Mouse (Mus musculus): ENCODE results near the gene Hdac7.

Hdac7 gene

GRCm38 (mm10) chr15:97819937-97820336, 24.4 kb downstream of the Hdac7 start:
- in situ Hi-C loops (cut with MboI, MseI) = loop anchor here (10.0 kb wide), 1 partner anchor 275 kb away; the partner anchor contains the start of genes Pfkm and Senp1

- in situ Hi-C loops (cut with MboI, MseI) = no loop called here
Observed at GRCm38 (mm10) chr15:97816199-97816994, 27.9 kb downstream of the Hdac7 start.

GRCm38 (mm10) chr15:97815254-97815653, 29.0 kb downstream of the Hdac7 start:
- in situ Hi-C loops (cut with MboI, MseI) = no loop called here

GRCm38 (mm10) chr15:97814703-97815102, 29.6 kb downstream of the Hdac7 start:
- in situ Hi-C loops (cut with MboI, MseI) = no loop called here

GRCm38 (mm10) chr15:97813452-97814204, 30.7 kb downstream of the Hdac7 start:
- in situ Hi-C loops (cut with MboI, MseI) = no loop called here

GRCm38 (mm10) chr15:97812875-97813274, 31.4 kb downstream of the Hdac7 start:
- in situ Hi-C loops (cut with MboI, MseI) = no loop called here

GRCm38 (mm10) chr15:97812126-97812525, 32.2 kb downstream of the Hdac7 start:
- in situ Hi-C loops (cut with MboI, MseI) = no loop called here

- in situ Hi-C loops (cut with MboI, MseI) = no loop called here
Observed at GRCm38 (mm10) chr15:97811307-97811706, 33.0 kb downstream of the Hdac7 start.

- in situ Hi-C loops (cut with MboI, MseI) = no loop called here
Observed at GRCm38 (mm10) chr15:97810399-97810798, 33.9 kb downstream of the Hdac7 start.

- in situ Hi-C loops (cut with MboI, MseI) = no loop called here
Observed at GRCm38 (mm10) chr15:97809942-97810341, 34.4 kb downstream of the Hdac7 start.

GRCm38 (mm10) chr15:97809206-97809605, 35.1 kb downstream of the Hdac7 start:
- in situ Hi-C loops (cut with MboI, MseI) = no loop called here

GRCm38 (mm10) chr15:97808532-97808931, 35.8 kb downstream of the Hdac7 start:
- in situ Hi-C loops (cut with MboI, MseI) = no loop called here

- in situ Hi-C loops (cut with MboI, MseI) = no loop called here
Observed at GRCm38 (mm10) chr15:97807867-97808266, 36.4 kb downstream of the Hdac7 start.

GRCm38 (mm10) chr15:97802575-97802974, 41.7 kb downstream of the Hdac7 start:
- in situ Hi-C loops (cut with MboI, MseI) = no loop called here

GRCm38 (mm10) chr15:97801811-97802210, 42.5 kb downstream of the Hdac7 start:
- in situ Hi-C loops (cut with MboI, MseI) = no loop called here

GRCm38 (mm10) chr15:97800853-97801252, 43.4 kb downstream of the Hdac7 start:
- in situ Hi-C loops (cut with MboI, MseI) = no loop called here

GRCm38 (mm10) chr15:97799446-97799845, 44.9 kb downstream of the Hdac7 start:
- in situ Hi-C loops (cut with MboI, MseI) = no loop called here

GRCm38 (mm10) chr15:97798134-97798533, 46.2 kb downstream of the Hdac7 start:
- in situ Hi-C loops (cut with MboI, MseI) = no loop called here

GRCm38 (mm10) chr15:97796674-97797310, 47.5 kb downstream of the Hdac7 start:
- in situ Hi-C loops (cut with MboI, MseI) = no loop called here

- in situ Hi-C loops (cut with MboI, MseI) = no loop called here
Observed at GRCm38 (mm10) chr15:97795559-97796235, 48.6 kb downstream of the Hdac7 start.

GRCm38 (mm10) chr15:97794268-97794667, 50.0 kb downstream of the Hdac7 start:
- in situ Hi-C loops (cut with MboI, MseI) = loop anchor here (5.0 kb wide), 2 partner anchors 43 to 77 kb away; no protein-coding TSS in a partner anchor

Measured in regulatory T cell (primary cell).